Mouse (Mus musculus) olfactory bulb, adult 2 months (tissue): ENCODE data around the gene Taok1.

Source experiments
- CTCF ChIP-seq: fragments of 200-500 bp; IDR thresholded peaks from 2 replicates; pipeline ENCODE4 v1.5.1; 2012; ENCODE audit warnings: low read depth, mild to moderate bottlenecking, low read length, moderate library complexity; ENCODE audit not compliant: insufficient read depth
- POLR2A ChIP-seq: fragments of 200-500 bp; IDR thresholded peaks from 2 replicates; pipeline ENCODE4 v1.6.1; 2012; ENCODE audit warnings: mild to moderate bottlenecking, low read depth, low read length, moderate library complexity; ENCODE audit not compliant: insufficient read depth

DNA sequence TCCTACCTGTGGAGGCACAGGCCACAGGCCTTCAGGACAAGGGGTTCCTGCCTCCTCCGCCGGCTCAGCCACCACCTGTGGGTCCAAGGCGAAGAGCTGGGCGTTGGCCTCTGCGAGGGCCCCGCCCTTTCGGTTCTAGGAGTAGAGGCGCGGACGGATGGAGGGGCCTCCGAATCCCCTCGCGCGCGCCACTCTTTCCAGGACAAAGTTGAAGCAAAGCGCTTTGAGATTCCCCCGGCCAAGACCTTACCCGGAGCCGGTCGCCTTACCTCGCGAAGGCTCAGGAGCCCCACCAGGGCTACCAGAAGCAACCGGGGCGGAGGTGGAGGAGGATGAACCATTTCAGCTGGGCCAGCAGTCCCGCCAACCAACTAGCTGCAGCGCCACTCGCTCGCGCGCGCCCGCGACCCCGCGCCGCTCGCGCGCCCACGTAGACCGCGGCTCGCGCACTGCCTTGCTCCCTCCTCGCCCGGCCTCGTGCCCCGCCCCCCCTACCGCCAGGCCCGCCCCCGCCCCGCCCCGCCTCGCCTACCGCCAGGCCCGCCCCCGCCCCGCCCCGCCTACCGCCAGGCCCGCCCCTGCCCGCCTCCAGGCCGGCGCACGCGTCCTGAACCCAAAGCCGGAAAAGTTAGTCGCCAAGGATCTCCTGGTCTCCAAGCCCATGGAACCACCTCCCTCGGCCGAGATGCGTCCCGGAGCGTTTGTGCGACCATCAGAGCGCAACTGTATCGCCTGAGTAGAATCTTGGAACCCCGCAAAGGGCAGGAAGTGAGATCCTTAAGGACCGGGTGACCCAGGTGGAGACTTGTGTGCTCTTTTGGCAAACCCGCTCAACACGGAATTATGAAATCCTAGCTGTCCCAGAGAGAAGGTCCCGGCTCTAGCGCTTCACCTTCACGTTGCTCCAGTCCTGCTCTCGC lies 94.5 kb downstream of the Taok1 start:
- TF ChIP-seq CTCF, result no peak
- TF ChIP-seq POLR2A, result no peak
